Mouse (Mus musculus) left cerebral cortex, adult 18-20 months (tissue): ENCODE measurements around the gene Uckl1. TPM values are rescaled to one million over a fixed set of nuclear protein-coding genes. Genes with fewer than 3 reads are reported as not detected.
A peak's percentile ranks its signal among the peaks of the same experiment; 100 is the strongest.

ENCODE experiments used
- DNase-seq, 2 experiments: peaks; one replicate each; pipeline ENCODE4 v3.0.0; 2021 to 2022; ENCODE audit warnings: low spot score in 2 of 2, mixed read lengths in 1 of 2
- long read RNA-seq, 2 experiments: library from polyadenylated mRNA; stranded (forward); transcript quantifications; one replicate each; pipeline ENCODE4 v2.0.0; 2021
- total RNA-seq, 2 experiments: library from RNA; stranded (reverse); gene quantifications; 2 replicates each; pipeline ENCODE4 v1.2.3; 2021

Uckl1 gene
- 10 to 100 TPM; 51.5 to 70.2 TPM for total RNA-seq
- long read RNA-seq, experiment 1, partial matches to known transcripts, result 5 of 58 reads
- long read RNA-seq, experiment 1, other reads (novel, unspliced or antisense), result 50 of 58 reads
- long read RNA-seq, experiment 2, partial matches to known transcripts, result 3 of 34 reads
- long read RNA-seq, experiment 2, other reads (novel, unspliced or antisense), result 28 of 34 reads

DNA sequence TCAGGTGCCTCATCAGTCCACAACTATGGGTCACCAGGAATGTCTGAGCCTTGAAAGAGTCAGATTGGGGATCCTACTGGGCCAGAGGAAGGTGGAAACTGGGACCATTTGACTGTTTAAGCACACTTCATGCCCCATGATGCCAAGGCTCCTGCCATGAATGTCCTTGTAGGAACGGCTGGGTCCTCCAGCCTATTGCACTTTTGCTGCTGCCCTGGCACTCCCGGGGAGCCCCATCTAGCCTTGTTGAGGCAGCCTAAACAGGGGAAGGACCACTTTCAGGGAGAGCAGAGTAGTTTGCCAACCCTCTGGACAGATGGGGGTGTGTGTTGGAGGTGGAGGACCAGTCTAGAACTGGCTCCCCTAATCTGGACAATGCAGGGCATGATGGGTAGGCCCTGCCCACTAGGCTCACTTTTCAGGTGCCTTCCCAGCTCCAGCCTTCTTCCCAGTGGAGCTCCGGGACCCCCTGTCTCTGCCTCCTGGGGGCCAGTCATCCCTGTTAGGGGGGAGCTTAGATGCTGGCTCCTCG lies at the start of gene Uckl1:
Gene Uckl1 (minus strand): TSS at position 482 of the 532 bp plus-strand sequence.
- DNase-seq, result no peak

DNA sequence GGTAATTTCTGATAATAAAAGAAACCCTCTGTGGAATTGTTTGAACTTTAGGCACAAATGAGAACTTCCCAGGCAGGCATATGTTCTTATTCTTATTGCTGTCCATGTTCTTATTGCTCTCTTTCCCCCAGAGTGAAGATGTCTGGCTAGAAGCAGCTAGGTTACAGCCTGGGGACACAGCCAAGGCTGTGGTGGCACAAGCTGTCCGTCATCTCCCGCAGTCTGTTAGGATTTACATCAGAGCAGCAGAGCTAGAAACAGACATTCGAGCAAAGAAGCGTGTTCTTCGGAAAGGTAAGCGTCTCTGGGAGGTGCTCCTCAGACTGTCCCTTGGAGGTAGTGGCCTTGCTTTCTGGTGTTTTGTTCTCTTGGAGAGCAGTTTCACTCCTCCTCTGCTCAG lies 47.9 kb upstream of the Uckl1 start:
- no peak for DNase-seq

DNA sequence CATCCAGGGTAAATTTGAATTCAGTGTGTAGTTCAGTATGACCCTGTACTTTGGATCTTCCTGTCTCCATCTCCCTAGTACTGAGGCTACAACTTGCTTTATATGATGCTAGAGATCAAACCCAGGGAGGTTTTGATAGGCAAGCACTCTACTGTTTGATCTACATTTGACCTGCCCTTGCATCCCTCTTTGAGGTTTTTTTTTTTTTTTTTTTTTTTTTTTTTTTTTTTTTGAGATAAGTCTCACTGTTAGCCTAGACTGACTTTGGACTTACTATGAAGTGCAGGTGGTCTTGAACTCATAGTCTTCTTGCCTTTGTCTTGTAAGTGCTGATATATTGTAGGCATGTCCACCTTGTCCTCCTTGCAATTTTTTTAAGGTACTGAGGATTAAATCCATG lies 43.8 kb upstream of the Uckl1 start:
- DNase-seq, result no peak

DNA sequence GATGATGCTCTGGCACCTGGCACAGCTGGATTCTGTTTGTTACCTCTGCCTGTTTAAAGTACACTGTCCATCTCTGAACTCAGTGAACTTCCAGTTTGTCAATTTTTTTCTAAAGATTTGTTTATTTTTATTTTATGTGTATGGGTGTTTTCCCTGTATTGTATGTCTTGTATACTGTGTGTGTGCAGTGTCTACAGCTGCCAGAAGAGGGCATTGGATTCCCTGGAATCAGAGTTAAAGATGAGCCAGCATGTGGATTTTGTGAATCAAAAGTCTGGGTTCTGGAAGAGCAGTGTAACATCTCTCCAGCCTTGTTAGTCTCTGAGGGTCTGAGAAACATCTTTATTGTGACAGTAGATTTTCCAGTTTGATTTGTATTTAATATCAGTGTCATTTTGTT lies 38.7 kb upstream of the Uckl1 start:
- DNase-seq, result peak in 1 of 2 experiments; percentile 13

DNA sequence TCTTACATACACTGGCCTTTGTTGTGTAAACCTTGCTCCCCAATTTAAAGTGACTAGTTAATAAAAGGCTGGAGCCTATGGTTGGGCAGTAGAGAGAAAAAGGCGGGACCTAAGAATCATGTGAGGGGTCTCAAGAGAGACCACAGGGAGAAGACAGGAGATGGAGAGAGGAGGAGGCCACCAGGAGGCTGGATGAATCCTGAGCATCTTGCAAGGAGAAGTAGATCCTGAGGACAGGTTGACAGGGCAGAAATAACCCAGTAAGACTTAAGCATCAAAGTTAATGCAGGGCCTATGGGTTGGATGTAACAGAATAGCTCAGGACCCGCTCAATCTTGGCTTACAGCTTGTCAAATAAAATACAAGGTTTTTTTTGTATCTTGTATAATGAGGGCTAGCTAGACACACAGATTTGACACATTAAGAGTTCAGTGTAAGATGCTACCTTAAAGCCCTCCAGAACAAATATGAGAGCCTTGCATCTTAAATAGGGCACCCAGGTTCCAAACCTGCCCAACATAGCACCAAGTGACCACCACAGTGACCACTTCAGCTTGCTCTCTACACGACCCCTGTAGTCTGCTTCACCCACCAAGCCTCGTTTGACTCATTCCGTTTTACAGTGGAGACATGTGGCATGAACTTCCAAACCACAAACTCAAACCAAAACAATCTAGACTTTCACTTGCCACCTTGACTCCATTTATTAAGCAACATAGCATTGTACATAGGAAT lies 34.2 kb upstream of the Uckl1 start:
- no peak for DNase-seq

DNA sequence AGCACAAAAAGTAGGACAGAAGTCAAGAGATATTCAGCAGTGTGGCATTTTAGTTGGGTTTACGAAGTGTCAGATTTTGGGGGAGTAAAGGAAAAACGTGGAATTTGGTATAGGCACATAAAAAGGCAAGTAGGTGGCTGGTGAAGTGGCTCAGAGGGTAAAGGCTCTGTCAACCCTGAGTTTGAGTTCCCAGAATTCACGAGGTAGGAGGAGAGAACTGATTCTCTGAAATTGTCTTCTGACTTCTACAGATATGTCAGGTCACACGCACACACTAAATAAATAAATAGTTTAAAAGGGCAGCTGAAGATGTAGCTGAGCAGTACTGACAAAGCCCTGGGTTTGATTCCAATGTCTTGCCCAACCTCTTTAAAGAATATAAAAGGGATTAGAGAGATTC lies 17.7 kb upstream of the Uckl1 start:
- DNase-seq, result no peak

DNA sequence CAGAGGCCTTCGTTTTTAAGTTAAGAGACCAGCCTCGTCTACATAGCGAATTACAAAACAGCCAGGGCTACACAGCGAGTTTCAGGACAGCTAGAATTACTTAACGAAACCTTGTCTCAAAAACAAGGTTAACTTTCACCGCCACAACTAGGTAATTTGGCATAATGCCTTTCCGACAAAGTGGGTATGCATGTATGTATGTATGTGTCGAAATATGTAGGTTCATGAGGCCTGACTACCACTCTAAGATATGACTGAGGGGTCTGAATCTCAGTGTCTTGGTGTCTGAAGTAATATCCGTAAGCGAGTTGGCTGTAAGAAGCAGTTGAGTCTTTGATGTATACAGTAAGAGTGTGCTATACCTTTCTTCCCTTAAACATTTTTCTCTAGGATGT lies 17.1 kb upstream of the Uckl1 start:
- no peak for DNase-seq

DNA sequence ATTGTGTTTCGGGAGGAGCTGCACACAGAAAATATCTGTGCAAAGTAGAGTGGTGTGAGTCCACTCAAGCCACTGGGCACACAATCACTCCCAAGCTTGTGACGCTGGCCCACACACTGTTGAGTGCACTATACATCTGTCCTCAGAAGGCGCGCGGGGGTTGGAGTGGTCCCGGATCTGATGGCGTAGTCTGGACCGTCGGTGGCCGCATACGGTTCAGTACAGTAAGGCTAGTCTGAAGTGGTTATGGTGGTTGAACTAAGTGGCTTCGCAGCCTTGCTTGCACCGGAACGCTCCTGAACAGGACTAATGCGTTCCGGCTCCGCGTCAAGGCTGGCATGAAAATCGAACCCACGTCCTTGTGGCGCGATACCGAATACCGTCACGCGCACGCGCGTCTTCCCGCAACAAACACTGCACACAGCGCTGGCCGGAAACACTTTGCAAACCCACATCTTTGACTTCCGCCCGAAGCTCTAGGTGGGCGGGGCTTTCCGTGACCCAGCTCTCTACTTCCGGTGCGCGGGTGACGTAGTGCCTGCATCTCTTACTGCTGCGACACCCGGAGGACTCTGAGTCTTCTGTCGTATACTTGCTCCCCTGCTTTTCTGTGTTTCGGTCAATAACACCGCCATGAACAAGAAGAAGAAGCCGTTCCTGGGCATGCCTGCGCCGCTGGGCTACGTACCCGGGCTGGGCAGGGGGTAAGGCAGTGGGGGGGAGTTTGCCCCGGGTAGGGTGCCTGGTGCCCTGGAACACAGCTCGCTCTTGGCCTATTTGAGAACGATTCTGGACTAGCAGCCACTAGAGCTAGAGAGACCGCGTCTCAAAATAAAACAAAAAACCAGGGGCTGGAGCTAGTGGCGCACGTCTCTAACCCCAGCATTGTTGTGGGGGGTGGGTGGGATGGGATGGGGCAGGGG lies 16.4 kb upstream of the Uckl1 start:
- peak; percentile 97 to 98 for DNase-seq

DNA sequence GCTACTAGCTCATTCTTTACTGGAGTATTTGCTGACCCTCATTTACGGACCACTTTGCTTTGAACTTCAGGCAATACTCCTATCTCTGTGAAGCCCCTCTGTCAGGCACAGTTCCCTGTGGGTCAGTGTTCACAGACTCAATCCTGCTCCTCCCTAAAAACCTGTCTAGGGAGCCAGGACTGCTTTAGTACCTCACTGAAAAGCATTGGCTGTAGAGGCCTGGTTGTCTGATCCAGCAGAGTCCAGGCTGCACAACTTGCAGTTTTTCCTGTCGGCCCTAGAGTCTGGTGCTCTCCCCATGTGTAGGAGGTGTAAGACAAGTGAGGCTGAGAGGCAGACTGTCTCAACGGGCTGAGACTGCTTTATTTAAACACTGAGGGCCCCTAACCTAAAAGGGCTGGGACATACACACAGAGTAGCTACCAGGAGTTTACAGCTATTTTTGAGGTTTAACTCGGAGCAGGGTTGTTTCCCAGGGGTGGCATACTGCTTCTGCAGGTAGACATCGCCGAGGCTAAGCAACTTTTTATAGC lies 15.6 kb upstream of the Uckl1 start:
- DNase-seq, result no peak

DNA sequence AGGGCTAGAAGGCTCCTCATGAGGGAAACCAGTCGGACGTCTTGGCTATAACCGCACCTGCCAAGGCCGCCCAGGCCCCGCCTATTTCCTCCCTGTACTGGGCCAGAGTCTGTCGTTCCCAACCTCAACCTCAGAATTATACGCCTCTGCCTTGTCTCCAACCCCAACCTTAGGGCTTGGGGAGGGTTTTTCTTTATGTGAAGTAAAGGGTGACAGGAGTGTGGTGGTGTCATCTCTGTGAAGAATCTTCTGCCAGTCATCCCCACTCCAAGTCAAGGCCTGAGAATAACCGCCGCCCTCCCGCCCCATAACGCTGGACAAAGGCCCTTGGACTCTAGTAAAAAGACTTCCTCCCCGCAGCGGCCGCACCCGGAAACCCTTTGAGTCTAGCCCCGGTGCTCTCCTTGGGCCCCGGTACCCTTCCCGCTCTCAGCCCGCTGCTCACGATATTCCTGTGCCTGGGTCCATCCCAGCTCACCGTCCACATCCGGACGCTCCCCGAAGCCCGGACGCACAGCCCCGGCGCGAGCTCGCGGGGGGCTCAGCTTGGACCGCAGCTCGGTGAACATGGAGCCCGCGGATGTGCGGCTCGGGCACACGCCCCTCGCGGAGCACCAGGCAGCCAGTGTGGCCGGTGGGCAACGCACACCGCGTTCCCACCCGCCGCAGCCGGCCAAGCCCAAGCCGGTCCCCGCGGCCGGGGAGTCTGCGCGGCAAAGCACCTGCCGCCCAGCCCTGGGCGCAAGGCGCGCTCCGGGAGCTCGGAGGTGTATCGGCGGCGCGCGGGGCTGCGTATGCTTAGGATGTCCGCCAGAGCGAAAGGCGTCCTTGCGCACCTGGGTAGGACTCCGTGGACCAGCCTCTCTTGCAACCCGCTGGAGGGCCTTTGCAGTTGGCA lies 14.0 kb upstream of the Uckl1 start, which contains the start of gene Samd10:
Gene Samd10 (minus strand): TSS at position 759 of the 898 bp plus-strand sequence.
- DNase-seq, result peak; percentile 64 to 73

DNA sequence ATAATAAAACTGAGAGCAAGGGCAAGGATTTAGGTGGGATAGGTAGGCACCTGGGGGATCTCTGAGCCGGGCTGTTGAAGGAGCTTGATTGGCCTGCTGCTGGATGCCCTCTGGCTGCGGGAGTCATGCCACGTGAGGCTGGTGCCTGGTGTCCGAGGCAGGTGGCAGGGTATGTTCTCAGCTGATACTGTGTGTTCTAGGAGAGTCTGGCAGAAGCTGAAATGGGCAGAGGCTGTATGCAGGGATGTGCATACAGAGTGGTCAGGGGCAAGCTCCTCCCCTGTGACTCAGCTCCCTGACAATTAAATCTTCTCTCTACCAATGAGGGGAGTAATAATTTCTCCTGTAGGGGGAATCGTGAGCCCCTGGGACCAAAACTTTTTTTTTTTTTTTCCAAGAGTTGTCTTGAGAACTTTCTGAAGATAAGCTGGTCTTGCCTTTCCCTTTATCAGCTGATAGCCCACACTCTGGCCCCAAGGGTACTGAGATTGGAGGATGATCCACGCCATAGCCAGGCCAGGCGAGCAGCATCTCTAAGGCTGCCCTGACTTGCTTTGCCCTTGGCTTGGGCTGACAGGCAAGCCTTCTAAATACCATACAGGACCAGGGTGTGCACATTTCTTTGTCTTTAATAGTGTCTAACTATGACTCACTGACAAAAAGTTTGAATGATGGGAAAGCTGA lies 12.8 kb upstream of the Uckl1 start:
- no peak for DNase-seq

DNA sequence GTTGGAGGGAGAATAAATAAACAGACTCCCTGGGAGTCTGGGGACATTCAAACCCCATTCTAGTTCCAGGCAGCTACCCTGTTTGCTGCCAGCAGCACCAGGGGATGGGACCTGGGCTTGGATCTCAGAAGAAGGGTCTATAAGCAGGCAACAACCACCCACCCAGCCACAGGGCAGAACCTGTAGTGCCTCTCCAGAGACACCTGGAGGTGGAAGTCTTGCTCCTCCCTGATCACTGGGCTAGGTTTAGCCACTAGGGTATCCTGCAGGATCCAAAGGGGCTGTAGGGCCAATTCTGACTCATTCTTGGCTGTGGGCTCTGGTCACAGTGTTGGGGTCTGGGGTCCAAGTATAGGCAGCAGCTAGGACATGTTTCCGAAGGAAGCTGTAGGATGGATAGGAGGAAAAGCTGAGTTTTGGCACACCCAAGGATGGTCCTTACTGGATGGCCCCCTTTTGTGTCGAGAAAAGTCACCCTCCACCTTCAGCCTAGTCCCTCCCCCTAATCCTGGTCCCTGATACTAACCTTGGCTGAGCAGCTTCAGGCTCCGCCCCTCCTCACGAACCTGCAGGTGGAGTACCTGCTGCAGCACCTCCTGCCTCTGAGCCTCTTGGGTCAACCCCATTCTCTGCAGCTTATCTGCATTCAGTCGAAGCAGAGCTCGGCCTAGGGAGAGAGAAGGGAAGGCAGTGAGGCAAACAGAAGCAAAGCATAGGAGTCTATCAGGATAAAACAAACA lies 11.7 kb upstream of the Uckl1 start:
- no peak for DNase-seq

DNA sequence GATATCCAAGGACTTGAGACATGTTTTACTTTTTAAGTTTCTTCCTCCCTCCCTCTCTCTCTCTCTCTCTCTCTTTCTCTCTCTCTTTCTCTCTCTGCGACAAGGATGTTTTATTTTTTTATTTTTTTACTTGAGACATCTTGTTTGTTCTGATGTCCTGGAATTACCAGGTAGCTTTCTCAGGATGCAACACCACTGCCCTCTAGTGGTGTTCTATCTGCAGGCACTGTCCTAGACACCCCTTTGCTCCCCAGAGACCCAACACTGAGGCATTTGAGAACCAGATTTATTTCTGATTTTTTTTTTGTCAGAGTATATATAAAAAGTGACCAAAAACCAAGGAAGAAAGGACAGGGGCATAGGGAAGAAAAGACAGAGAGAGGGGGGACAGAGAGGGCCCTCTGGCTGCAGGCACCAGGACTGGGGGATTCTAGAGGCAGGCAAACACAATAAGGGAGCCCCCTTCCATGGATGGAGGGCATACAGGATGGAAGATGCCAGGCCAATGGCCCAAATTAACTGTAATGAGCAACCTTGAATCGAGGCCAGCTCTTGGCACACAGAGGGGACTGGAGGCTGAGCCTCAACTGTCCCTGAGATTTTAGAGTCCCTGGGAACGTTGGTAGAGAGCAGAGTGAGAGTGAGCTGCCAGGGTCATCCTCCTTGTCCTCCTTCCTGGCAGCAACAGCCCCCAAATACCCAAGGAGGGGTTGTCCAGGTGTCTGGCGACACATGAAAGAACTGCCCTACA lies 10.4 kb upstream of the Uckl1 start:
- no peak for DNase-seq

DNA sequence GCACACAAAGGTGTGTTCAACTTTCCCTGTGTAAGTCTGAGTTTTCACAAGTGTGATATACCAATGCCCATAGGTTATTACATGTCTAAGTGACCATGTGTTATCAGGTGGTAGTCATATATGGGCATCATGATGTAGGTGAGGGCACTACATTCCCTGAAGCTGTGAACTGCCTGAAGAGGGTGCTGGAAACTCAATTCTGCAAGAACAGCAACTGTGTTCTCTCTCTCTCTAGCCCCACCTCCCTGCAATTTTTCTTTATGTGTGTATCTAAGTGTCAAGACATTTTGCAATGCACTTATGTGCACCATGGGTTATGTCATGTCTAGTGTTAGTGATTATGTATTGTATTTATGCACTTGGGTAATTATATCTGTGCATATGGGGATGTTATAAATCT lies 9.2 kb upstream of the Uckl1 start:
- DNase-seq, result no peak

DNA sequence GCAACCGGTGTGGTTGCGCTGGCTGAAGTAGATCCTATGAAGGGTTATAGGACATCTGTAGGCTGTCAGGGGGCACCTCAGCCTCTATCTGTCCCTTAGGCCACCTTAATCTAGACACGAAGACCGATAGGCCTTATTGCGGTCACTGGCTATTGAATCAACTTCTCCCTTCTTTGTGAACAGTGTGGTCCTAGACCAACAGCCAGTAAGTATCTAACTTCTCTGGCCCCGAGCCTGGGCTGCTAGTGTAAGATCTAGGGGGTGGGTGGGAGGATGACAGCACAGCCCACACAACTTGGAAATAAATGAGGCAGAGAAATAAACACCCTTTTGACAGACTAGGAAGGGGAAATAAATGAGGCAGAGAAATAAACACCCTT lies 8.3 kb upstream of the Uckl1 start:
- DNase-seq, result no peak

DNA sequence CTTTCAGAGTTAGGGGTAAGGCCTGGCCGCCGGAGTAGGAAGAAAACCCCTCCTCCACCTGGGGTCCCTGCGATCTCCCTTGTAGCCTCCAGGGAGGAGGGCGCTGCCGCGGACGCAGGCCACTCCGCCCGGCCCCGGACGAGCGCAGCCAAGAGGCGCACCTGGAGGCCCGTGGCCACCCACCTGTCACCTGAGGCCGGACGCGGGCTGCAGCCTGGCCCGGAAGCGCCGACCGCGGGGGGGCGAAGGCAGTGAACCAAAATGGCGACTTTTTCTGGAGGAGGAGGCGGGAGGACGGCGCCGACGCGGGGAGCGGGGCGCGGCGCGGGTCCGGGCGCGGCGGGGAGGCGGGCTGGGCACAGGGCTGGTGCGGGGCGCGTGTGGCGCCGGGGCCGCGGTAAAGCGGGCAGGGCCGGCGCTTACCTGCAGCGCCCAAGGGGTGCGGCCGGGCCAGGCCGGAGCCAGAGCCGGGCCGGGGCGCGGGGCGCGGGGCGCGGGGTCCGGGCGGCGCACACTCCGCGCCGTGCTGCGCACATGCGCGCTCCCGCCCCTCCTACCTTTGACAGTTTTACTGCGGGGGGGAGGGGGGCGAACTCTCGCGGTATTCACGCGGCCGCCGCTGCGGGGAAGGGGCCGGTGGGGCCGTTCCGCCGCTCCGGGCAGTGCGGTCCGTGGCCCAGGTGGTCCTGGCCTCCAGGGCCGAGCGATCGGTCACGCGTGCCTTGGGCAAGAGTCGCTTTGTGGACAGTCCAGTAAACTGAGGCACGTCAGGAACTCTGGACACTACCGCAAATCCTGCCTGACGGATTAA lies 7.7 kb upstream of the Uckl1 start, which contains the start of gene Zfp512b:
Gene Zfp512b (minus strand): TSS at position 573 of the 811 bp plus-strand sequence.
- peak; percentile 52 to 61 for DNase-seq

DNA sequence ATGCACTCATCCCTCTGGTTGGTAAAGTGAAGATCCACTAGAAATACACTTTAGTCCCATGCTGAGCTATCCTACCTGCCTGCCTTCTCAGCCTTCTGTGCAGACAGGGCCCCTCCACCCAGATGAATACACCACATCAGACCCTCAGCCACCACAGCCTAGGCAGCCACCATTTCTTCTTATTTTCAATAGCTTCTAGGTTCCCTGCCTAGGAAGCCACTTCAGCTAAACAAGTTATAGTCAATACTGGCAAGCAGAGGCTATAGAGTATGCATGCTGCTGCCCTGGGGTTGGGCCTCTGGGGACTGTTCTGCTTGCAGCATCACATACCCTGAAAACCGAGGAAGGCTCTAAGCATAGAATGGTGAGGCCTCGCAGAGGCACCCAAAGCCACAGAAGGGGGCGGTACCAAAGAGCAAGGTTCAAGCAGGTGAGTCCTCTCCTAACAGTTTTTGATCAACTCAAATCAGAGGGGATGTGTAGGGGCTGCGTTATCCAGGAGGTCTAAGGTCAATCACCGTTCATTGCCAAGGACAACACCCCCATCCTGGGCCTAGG lies 6.9 kb upstream of the Uckl1 start, which contains the start of gene Prpf6:
Gene Prpf6 (plus strand): TSS at position 341 of the 558 bp plus-strand sequence.
- DNase-seq, result no peak
